Mouse (Mus musculus) stomach, postnatal 0 days (tissue): ENCODE results near the gene Trpv3. TPM values are rescaled to one million over a fixed set of nuclear protein-coding genes. Genes with fewer than 3 reads are reported as not detected.

Source experiments
- ATAC-seq: fragments of 200-750 bp; cut with Nextera tagmentation; 2 replicates; pipeline ENCODE4 v1.8.0; 2017; ENCODE audit not compliant: low FRiP score, low TSS enrichment
- DNase-seq: peaks from one replicate; pipeline ENCODE4 v3.0.0-alpha.2; 2016; ENCODE audit warnings: low spot score
- H3K27ac ChIP-seq: fragments of 300-500 bp; sonication (generic); replicated peaks from 2 replicates; pipeline ENCODE4 v1.5.1; 2014; ENCODE audit warnings: mild to moderate bottlenecking, control low read depth
- H3K27me3 ChIP-seq: fragments of 300-500 bp; sonication (generic); 2 replicates; pipeline ENCODE4 v1.6.1; 2014; ENCODE audit warnings: low read length; ENCODE audit not compliant: control insufficient read depth, insufficient read depth
- H3K36me3 ChIP-seq: fragments of 300-500 bp; sonication (generic); 2 replicates; pipeline ENCODE4 v1.6.1; 2014; ENCODE audit warnings: low read length, mixed read lengths; ENCODE audit not compliant: control insufficient read depth, insufficient read depth
- H3K4me1 ChIP-seq: fragments of 300-500 bp; sonication (generic); replicated peaks from 2 replicates; pipeline ENCODE4 v1.6.1; 2014; ENCODE audit warnings: antibody characterized with exemption; ENCODE audit not compliant: control insufficient read depth, insufficient read depth
- H3K4me2 ChIP-seq: fragments of 300-500 bp; sonication (generic); replicated peaks from 2 replicates; pipeline ENCODE4 v1.6.1; 2014; ENCODE audit warnings: low read depth, mild to moderate bottlenecking, control low read depth, moderate library complexity
- H3K4me3 ChIP-seq: fragments of 300-500 bp; sonication (generic); 2 replicates; pipeline ENCODE4 v1.5.1; 2014; ENCODE audit warnings: low read depth, low read length, control low read depth
- H3K9ac ChIP-seq: fragments of 300-500 bp; sonication (generic); 2 replicates; pipeline ENCODE4 v1.6.1; 2014; ENCODE audit warnings: mild to moderate bottlenecking, low read length, control low read depth, mixed read lengths
- H3K9me3 ChIP-seq: fragments of 300-500 bp; sonication (generic); 2 replicates; pipeline ENCODE4 v1.6.1; 2016; ENCODE audit warnings: low read length; ENCODE audit not compliant: control insufficient read depth
- CTCF ChIP-seq: IDR thresholded peaks from 2 replicates; pipeline ENCODE4 v1.5.1; 2016; ENCODE audit warnings: antibody characterized with exemption, low read depth, mild to moderate bottlenecking, moderate library complexity
- EP300 ChIP-seq: optimal IDR thresholded peaks from 2 replicates; pipeline ENCODE3; 2016; ENCODE audit warnings: antibody characterized with exemption
- WGBS: fragments of 180-500 bp; shearing (Covaris S2); extraction: QIAGEN DNeasy Blood & Tissue Kit; methylation state at CpG from one replicate; pipeline ENCODE4 v1.1.7; 2014; 5-methylcytosine and 5-hydroxymethylcytosine counted together
- polyA plus RNA-seq: library from polyadenylated mRNA; unstranded; fragments of >200 nt; fragmentation: Nextera tagmentation; extraction: Ambion mirVana; gene quantifications from 2 replicates; pipeline ENCODE4 v1.2.1, GENCODE M21; 2015

Trpv3 gene
- polyA plus RNA-seq, 1 experiment from 2014 or later: 0.57 TPM

GRCm38 (mm10) chr11:73274821-73275220, 7.6 kb downstream of the Trpv3 start:
- Histone ChIP-seq H3K4me2 (no peak overlapping the region), H3K27me3 (no peaks in the 10 kb centered on the region), H3K4me3 (no peak overlapping the region), H3K9me3 (no peaks in the 10 kb centered on the region), H3K9ac (no peak overlapping the region), H3K36me3 (no peaks in the 10 kb centered on the region), H3K27ac (no peak overlapping the region), H3K4me1 (no peaks in the 10 kb centered on the region)
- DNase-seq: no peak
- TF ChIP-seq EP300 (no peak), CTCF (no peak)
- ATAC-seq: no peak
- 39% methylated on average over 2 of the region's 2 CpGs for WGBS

- Histone ChIP-seq H3K9ac (no peak overlapping the region), H3K4me1 (no peaks in the 10 kb centered on the region), H3K27ac (no peak overlapping the region; the same call in 1 of the 2 replicates), H3K27me3 (no peaks in the 10 kb centered on the region), H3K36me3 (no peaks in the 10 kb centered on the region), H3K4me2 (no peak overlapping the region), H3K4me3 (no peak overlapping the region), H3K9me3 (no peaks in the 10 kb centered on the region)
- 29% methylated on average over 5 of the region's 5 CpGs for WGBS
- ATAC-seq (no peak), DNase-seq (no peak)
- no peak for TF ChIP-seq CTCF
- no peak for TF ChIP-seq EP300
Measured at GRCm38 (mm10) chr11:73280710-73281109, 13.5 kb downstream of the Trpv3 start.

- WGBS: 4% methylated on average over 16 of the region's 16 CpGs
- no peaks in the 10 kb centered on the region for H3K36me3 ChIP-seq
- peak overlapping the region; percentile 28 for H3K4me3 ChIP-seq
- no peaks in the 10 kb centered on the region for H3K9me3 ChIP-seq
- no peak overlapping the region for H3K27ac ChIP-seq
- ATAC-seq (peak; percentile 92), DNase-seq (peak; percentile 84)
- H3K4me2 ChIP-seq: peak overlapping the region; percentile 52
- H3K4me1 ChIP-seq: no peaks in the 10 kb centered on the region
- H3K9ac ChIP-seq: no peak overlapping the region
- H3K27me3 ChIP-seq: no peaks in the 10 kb centered on the region
- TF ChIP-seq EP300: no peak
- TF ChIP-seq CTCF: peak; percentile 76
Measured at GRCm38 (mm10) chr11:73281528-73282027, 14.4 kb downstream of the Trpv3 start.

- Histone ChIP-seq H3K27me3 (no peaks in the 10 kb centered on the region), H3K36me3 (no peaks in the 10 kb centered on the region), H3K9me3 (no peaks in the 10 kb centered on the region), H3K4me1 (no peaks in the 10 kb centered on the region), H3K4me3 (no peak overlapping the region), H3K4me2 (no peak overlapping the region), H3K9ac (0 out of 2 replicates have a peak overlapping the region, but pooled peaks have one; percentile 18), H3K27ac (no peak overlapping the region)
- WGBS: 42% methylated on average over 9 of the region's 9 CpGs
- DNase-seq (peak; percentile 26), ATAC-seq (no peak; the same call in 1 of the 2 replicates)
- TF ChIP-seq CTCF: no peak
- TF ChIP-seq EP300: no peak
Measured at GRCm38 (mm10) chr11:73283369-73283768, 16.2 kb downstream of the Trpv3 start.

- peak; percentile 25 for DNase-seq
- Histone ChIP-seq H3K9ac (no peak overlapping the region), H3K36me3 (no peaks in the 10 kb centered on the region), H3K4me1 (no peaks in the 10 kb centered on the region), H3K9me3 (no peaks in the 10 kb centered on the region), H3K27me3 (no peaks in the 10 kb centered on the region), H3K4me2 (no peak overlapping the region), H3K27ac (0 out of 2 replicates have a peak overlapping the region, but pooled peaks have one; percentile 18), H3K4me3 (no peak overlapping the region)
- peak; percentile 56 for ATAC-seq
- 19% methylated on average over 1 of the region's 1 CpGs for WGBS
- TF ChIP-seq EP300 (no peak), CTCF (no peak)
Measured at GRCm38 (mm10) chr11:73283926-73284325, 16.7 kb downstream of the Trpv3 start.

GRCm38 (mm10) chr11:73284351-73284750, 17.2 kb downstream of the Trpv3 start:
- TF ChIP-seq CTCF: no peak
- TF ChIP-seq EP300: no peak

More at GRCm38 (mm10) chr11:73284351-73284750, 17.2 kb downstream of the Trpv3 start:
- H3K4me2 ChIP-seq: no peak overlapping the region
- H3K27me3 ChIP-seq: no peaks in the 10 kb centered on the region
- no peaks in the 10 kb centered on the region for H3K9me3 ChIP-seq
- H3K9ac ChIP-seq: no peak overlapping the region
- no peaks in the 10 kb centered on the region for H3K36me3 ChIP-seq
- H3K27ac ChIP-seq: 0 out of 2 replicates have a peak overlapping the region, but pooled peaks have one; percentile 18
- no peaks in the 10 kb centered on the region for H3K4me1 ChIP-seq
- H3K4me3 ChIP-seq: no peak overlapping the region
- DNase-seq: no peak
- no peak for ATAC-seq
